Comparison of ENCODE assay signal across 29 mouse cellular contexts in the genomic region with DNA sequence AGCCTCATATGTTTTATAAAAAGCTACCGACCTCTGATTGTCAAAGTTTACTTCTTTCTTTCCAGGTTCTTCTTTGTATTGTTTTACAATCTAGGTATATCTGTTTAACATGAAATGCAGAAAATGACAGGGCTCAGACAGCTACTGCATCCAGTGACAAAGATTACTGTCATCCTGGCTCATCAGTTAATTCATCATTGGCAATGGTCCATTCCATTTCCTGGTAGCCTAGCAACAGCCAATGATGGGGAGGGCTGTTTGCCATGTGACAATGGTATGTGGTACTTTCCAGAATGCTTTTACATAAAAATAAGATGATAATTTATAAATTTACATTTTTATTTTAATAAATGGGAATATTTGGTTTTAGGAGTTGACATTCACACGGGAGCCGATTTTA.
DNase-seq lines count a peak whose midpoint lies in the region; ATAC-seq and TF ChIP-seq lines count a peak whose summit lies in the region.
"Had no signal": no experiment of that assay in that cellular context is flagged by ENCODE, and none has a peak within 500 bp of the region (broad histone marks: within the 10 kb centered on the region; RNA-seq: fewer than 3 reads in every experiment).

No protein-coding gene starts in this region.

- H3K9ac ChIP-seq in forebrain, embryonic 13.5 days: no peak overlapping the region
- no peak overlapping the region for H3K9ac ChIP-seq in forebrain, embryonic 12.5 days
- no peak overlapping the region for H3K9ac ChIP-seq in midbrain, embryonic 14.5 days (replicated peaks; ENCODE audit: low read length)
- no peak overlapping the region for H3K9ac ChIP-seq in forebrain, postnatal 0 days
- no peak overlapping the region for H3K9ac ChIP-seq in hindbrain, embryonic 16.5 days (ENCODE audit: low read depth, low read length)
- H3K9ac ChIP-seq: heart, embryonic 12.5 days; kidney, embryonic 15.5 days; limb, embryonic 15.5 days; liver, embryonic 13.5 days had no signal

- H3K27me3 ChIP-seq in forebrain, embryonic 13.5 days: no peaks in the 10 kb centered on the region
- no peaks in the 10 kb centered on the region for H3K27me3 ChIP-seq in forebrain, embryonic 12.5 days
- H3K27me3 ChIP-seq in midbrain, embryonic 14.5 days (ENCODE audit: control insufficient read depth, insufficient read depth, low read length): no peaks in the 10 kb centered on the region
- H3K27me3 ChIP-seq in midbrain, embryonic 10.5 days (ENCODE audit: low read depth, poor library complexity, severe bottlenecking): no peaks in the 10 kb centered on the region
- no peaks in the 10 kb centered on the region for H3K27me3 ChIP-seq in forebrain, postnatal 0 days (ENCODE audit: insufficient read depth, low read length)
- H3K27me3 ChIP-seq in hindbrain, embryonic 16.5 days (replicated peaks; ENCODE audit: control insufficient read depth, insufficient read depth, low read length): no peaks in the 10 kb centered on the region
- H3K27me3 ChIP-seq: heart, embryonic 12.5 days; kidney, embryonic 15.5 days; limb, embryonic 15.5 days; liver, embryonic 13.5 days had no signal

- H3K4me3 ChIP-seq in forebrain, embryonic 13.5 days: no peak overlapping the region
- no peak overlapping the region for H3K4me3 ChIP-seq in forebrain, embryonic 12.5 days (replicated peaks)
- no peak overlapping the region for H3K4me3 ChIP-seq in midbrain, embryonic 14.5 days (replicated peaks; ENCODE audit: low read depth, low read length)
- H3K4me3 ChIP-seq in midbrain, embryonic 10.5 days: no peak overlapping the region
- H3K4me3 ChIP-seq in forebrain, postnatal 0 days (ENCODE audit: low read depth, low read length): no peak overlapping the region
- no peak overlapping the region for H3K4me3 ChIP-seq in hindbrain, embryonic 16.5 days (ENCODE audit: low read length)
- H3K4me3 ChIP-seq: gastrocnemius, adult 2 months; heart, adult 2 months; heart, embryonic 12.5 days; kidney, embryonic 15.5 days; left cerebral cortex, adult 2 months; limb, embryonic 10.5 days; limb, embryonic 15.5 days; liver, embryonic 13.5 days had no signal

- H3K9me3 ChIP-seq in forebrain, embryonic 13.5 days (replicated peaks): no peaks in the 10 kb centered on the region
- H3K9me3 ChIP-seq in forebrain, embryonic 12.5 days: no peaks in the 10 kb centered on the region
- no peaks in the 10 kb centered on the region for H3K9me3 ChIP-seq in midbrain, embryonic 14.5 days (ENCODE audit: control insufficient read depth, low read length)
- no peaks in the 10 kb centered on the region for H3K9me3 ChIP-seq in midbrain, embryonic 10.5 days (replicated peaks)
- H3K9me3 ChIP-seq in forebrain, postnatal 0 days (ENCODE audit: low read length): no peaks in the 10 kb centered on the region
- no peaks in the 10 kb centered on the region for H3K9me3 ChIP-seq in hindbrain, embryonic 16.5 days (ENCODE audit: control insufficient read depth, low read length)
- H3K9me3 ChIP-seq: heart, embryonic 12.5 days; kidney, embryonic 15.5 days; limb, embryonic 10.5 days; limb, embryonic 15.5 days; liver, embryonic 13.5 days had no signal

- H3K4me2 ChIP-seq in forebrain, embryonic 13.5 days: no peak overlapping the region
- no peak overlapping the region for H3K4me2 ChIP-seq in forebrain, embryonic 12.5 days
- H3K4me2 ChIP-seq in midbrain, embryonic 14.5 days (ENCODE audit: low read length): no peak overlapping the region
- no peak overlapping the region for H3K4me2 ChIP-seq in forebrain, postnatal 0 days (ENCODE audit: low read depth)
- no peak overlapping the region for H3K4me2 ChIP-seq in hindbrain, embryonic 16.5 days (ENCODE audit: low read length)
- H3K4me2 ChIP-seq: heart, embryonic 12.5 days; kidney, embryonic 15.5 days; limb, embryonic 15.5 days; liver, embryonic 13.5 days had no signal

- no peak for TF ChIP-seq CTCF in forebrain, postnatal 0 days (IDR thresholded peaks at IDR 0.05; ENCODE audit: low read depth)

- H3K4me1 ChIP-seq in forebrain, embryonic 13.5 days: no peaks in the 10 kb centered on the region
- no peaks in the 10 kb centered on the region for H3K4me1 ChIP-seq in forebrain, embryonic 12.5 days
- no peaks in the 10 kb centered on the region for H3K4me1 ChIP-seq in midbrain, embryonic 14.5 days (ENCODE audit: control insufficient read depth, insufficient read depth, low read length)
- no peaks in the 10 kb centered on the region for H3K4me1 ChIP-seq in midbrain, embryonic 10.5 days
- H3K4me1 ChIP-seq in forebrain, postnatal 0 days (ENCODE audit: insufficient read depth): no peaks in the 10 kb centered on the region
- H3K4me1 ChIP-seq in hindbrain, embryonic 16.5 days (ENCODE audit: control insufficient read depth, insufficient read depth, low read depth, low read length): no peaks in the 10 kb centered on the region
- H3K4me1 ChIP-seq: heart, embryonic 12.5 days; kidney, embryonic 15.5 days; limb, embryonic 15.5 days; liver, embryonic 13.5 days had no signal

- peak; percentile 59 for DNase-seq in midbrain, embryonic 14.5 days
- DNase-seq in midbrain, embryonic 10.5 days (ENCODE audit: low spot score): no peak
- DNase-seq in forebrain, postnatal 0 days: peak; percentile 55
- DNase-seq in layer of hippocampus, postnatal 10 days (ENCODE audit: low spot score in 2 of 2): no peak
- no peak for DNase-seq in ovary, postnatal 10 days (ENCODE audit: low spot score)
- DNase-seq: adrenal gland, postnatal 14 days; cerebellum, adult 11-12 months; cerebellum, postnatal 36 days; gastrocnemius, adult 2 months; heart, adult 2 months; heart, postnatal 4 days; kidney, adult 18-20 months; kidney, postnatal 25 days; liver, embryonic 13.5 days; lung, adult 18-20 months; right cerebral cortex, adult 18-20 months; right cerebral cortex, postnatal 4 days; thymus, postnatal 4 days had no signal

- ATAC-seq in forebrain, embryonic 13.5 days: 0 out of 2 replicates have a peak, but pooled peaks have one; percentile 36
- no peak for ATAC-seq in forebrain, embryonic 12.5 days (ENCODE audit: low FRiP score)
- no peak; the same call in 1 of the 2 replicates for ATAC-seq in midbrain, embryonic 14.5 days (ENCODE audit: low FRiP score, low TSS enrichment)
- ATAC-seq in forebrain, postnatal 0 days: peak; percentile 72
- ATAC-seq in hindbrain, embryonic 16.5 days: peak; percentile 65; the same call in 1 of the 2 replicates
- ATAC-seq: lung, postnatal 0 days; Patski had no signal

- no peak overlapping the region for H3K27ac ChIP-seq in forebrain, embryonic 13.5 days
- H3K27ac ChIP-seq in forebrain, embryonic 12.5 days: no peak overlapping the region
- H3K27ac ChIP-seq in midbrain, embryonic 14.5 days (replicated peaks; ENCODE audit: low read depth, low read length): no peak overlapping the region
- H3K27ac ChIP-seq in midbrain, embryonic 10.5 days (replicated peaks): no peak overlapping the region
- no peak overlapping the region for H3K27ac ChIP-seq in forebrain, postnatal 0 days (ENCODE audit: low read depth, low read length)
- H3K27ac ChIP-seq in hindbrain, embryonic 16.5 days (ENCODE audit: low read depth, low read length): no peak overlapping the region
- H3K27ac ChIP-seq: gastrocnemius, adult 2 months; heart, adult 2 months; kidney, embryonic 15.5 days; left cerebral cortex, adult 2 months; limb, embryonic 10.5 days; limb, embryonic 15.5 days; liver, embryonic 13.5 days; macrophage had no signal

- H3K36me3 ChIP-seq in forebrain, embryonic 13.5 days (ENCODE audit: poor library complexity, severe bottlenecking): no peaks in the 10 kb centered on the region
- no peaks in the 10 kb centered on the region for H3K36me3 ChIP-seq in forebrain, embryonic 12.5 days (replicated peaks)
- no peaks in the 10 kb centered on the region for H3K36me3 ChIP-seq in midbrain, embryonic 14.5 days (ENCODE audit: control insufficient read depth, insufficient read depth, low read length)
- no peaks in the 10 kb centered on the region for H3K36me3 ChIP-seq in midbrain, embryonic 10.5 days
- H3K36me3 ChIP-seq in forebrain, postnatal 0 days (ENCODE audit: insufficient read depth): no peaks in the 10 kb centered on the region
- H3K36me3 ChIP-seq in hindbrain, embryonic 16.5 days (ENCODE audit: control insufficient read depth, insufficient read depth, low read length): no peaks in the 10 kb centered on the region
- H3K36me3 ChIP-seq: heart, embryonic 12.5 days; kidney, embryonic 15.5 days; limb, embryonic 10.5 days; limb, embryonic 15.5 days; liver, embryonic 13.5 days had no signal

- WGBS in forebrain, embryonic 13.5 days: 96% methylated on average over 3 of the region's 3 CpGs
- WGBS in forebrain, embryonic 12.5 days: 89% methylated on average over 3 of the region's 3 CpGs
- WGBS in midbrain, embryonic 14.5 days: 71% methylated on average over 3 of the region's 3 CpGs
- WGBS in midbrain, embryonic 10.5 days: 89% methylated on average over 3 of the region's 3 CpGs
- WGBS in forebrain, postnatal 0 days: 64% methylated on average over 3 of the region's 3 CpGs
- WGBS in hindbrain, embryonic 16.5 days: 52% methylated on average over 3 of the region's 3 CpGs

Comparison
In these comparisons a context has a peak if more than half of its experiments do, and no peak if none do; other contexts are left out.
1. ATAC-seq: peak in forebrain, embryonic 13.5 days (single experiment), forebrain, postnatal 0 days (single experiment) and hindbrain, embryonic 16.5 days (single experiment); none in forebrain, embryonic 12.5 days (single experiment) and midbrain, embryonic 14.5 days (single experiment).
2. DNase-seq: peak in midbrain, embryonic 14.5 days (single experiment) and forebrain, postnatal 0 days (single experiment); none in midbrain, embryonic 10.5 days (single experiment), layer of hippocampus, postnatal 10 days (0 of 2) and ovary, postnatal 10 days (single experiment).